Mouse (Mus musculus) CH12.LX (cell line): ENCODE results near the gene Nanog.

Experiments used
- CTCF ChIP-seq, 2 experiments: IDR thresholded peaks in 1 of 2; conservative IDR thresholded peaks in 1 of 2; 2 replicates each; pipeline ENCODE4 v1.5.1; 2011 to 2012; ENCODE audit warnings: low read depth in 2 of 2, low read length in 2 of 2, improper control_type of control experiment in 1 of 2, inconsistent platforms in 1 of 2, mild to moderate bottlenecking in 1 of 2, moderate library complexity in 1 of 2
- JUND ChIP-seq: conservative IDR thresholded peaks from 2 replicates; pipeline ENCODE4 v1.6.1; 2011; ENCODE audit warnings: low read depth, low read length, improper control_type of control experiment
- KAT2A ChIP-seq: IDR thresholded peaks from 2 replicates; pipeline ENCODE4 v1.6.1; 2012; ENCODE audit warnings: low read length, improper control_type of control experiment, inconsistent platforms; ENCODE audit not compliant: insufficient replicate concordance

DNA sequence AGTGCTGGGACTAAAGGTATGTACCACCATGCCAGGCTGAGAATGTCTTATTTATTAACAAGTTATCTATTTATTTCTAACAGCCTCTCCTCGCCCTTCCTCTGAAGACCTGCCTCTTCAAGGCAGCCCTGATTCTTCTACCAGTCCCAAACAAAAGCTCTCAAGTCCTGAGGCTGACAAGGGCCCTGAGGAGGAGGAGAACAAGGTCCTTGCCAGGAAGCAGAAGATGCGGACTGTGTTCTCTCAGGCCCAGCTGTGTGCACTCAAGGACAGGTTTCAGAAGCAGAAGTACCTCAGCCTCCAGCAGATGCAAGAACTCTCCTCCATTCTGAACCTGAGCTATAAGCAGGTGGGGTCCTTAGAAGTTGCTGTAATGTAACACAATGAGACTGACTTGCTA is 4.2 kb downstream of the Nanog start:
- TF ChIP-seq KAT2A (no peak), CTCF (conservative IDR thresholded peaks at IDR 0.05 in 1 of 2, IDR thresholded peaks at IDR 0.05 in 1 of 2; ENCODE audit: low read depth in 2 of 2, low read length in 2 of 2) (no peak), JUND (no peak)
